Mouse (Mus musculus) mesoderm, embryonic 11.5 days (tissue): ENCODE measurements around the gene Ccdc15.

Experiments
- DNase-seq: peaks from one replicate; pipeline ENCODE4 v3.0.0-alpha.2; 2012; ENCODE audit warnings: low read depth, low spot score

Gene Ccdc15

DNA sequence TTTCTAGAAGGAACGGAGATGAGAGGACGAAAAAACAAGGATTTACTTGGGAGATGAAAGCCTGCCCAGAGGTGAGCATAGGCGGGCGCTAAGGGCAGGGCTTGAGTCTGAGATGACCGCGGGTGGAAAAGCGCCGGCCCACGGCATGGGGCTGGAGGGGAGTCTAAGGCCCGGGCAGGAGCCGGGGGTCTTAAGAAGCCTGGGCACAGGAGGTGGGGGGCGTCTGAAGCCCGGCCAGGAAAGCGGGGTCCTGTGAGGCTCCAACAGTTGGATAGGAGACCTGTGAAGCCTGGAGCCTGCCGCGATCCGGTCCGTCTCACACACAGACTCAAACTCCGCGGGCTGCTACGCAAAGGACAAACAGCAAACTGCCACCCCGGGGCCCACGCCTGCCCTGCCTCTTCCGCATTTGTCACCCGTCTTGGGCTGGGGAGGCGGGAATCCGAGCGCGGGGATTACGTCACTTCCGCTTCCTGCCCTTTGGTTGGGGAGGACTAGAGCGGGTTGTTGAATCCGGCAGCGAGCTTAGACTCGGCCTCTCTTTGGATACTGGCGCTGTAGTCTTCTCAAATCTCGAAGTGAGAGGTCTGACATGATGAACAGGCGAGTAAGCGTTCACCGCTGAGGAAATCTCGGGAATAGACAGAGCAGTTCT is at the start of gene Ccdc15:
Ccdc15 (minus strand) TSS at position 445 of the 655 bp plus-strand sequence.
- peak; percentile 97 for DNase-seq

DNA sequence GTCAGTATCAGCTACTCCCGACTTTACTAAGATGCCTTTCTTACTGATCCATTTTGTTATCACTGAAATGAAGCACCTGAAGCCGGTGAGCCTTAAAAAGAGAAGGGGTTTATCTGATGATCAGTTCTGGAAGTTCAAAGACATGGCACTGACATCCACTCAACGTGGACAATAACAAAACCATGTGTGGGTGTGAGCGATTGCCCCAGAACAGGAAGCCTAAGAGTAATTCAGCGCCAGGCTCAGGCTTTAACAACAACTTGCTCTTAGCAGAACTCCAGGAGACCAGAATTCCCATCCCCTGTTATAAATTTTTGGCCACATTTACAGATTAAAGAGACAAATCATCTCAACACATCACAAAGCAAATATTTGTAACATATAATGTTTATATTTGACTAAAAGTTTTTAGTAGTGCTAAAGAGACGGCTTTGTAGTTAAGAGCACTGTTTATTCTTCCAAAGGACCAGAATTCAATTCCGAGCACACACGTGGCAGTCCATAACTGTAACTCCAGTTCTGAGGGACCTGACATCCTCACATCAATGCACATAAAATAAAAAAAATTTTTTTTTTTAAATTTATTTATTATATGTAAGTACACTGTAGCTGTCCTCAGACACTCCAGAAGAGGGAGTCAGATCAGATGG is 45.4 kb upstream of the Ccdc15 start:
- DNase-seq: no peak

DNA sequence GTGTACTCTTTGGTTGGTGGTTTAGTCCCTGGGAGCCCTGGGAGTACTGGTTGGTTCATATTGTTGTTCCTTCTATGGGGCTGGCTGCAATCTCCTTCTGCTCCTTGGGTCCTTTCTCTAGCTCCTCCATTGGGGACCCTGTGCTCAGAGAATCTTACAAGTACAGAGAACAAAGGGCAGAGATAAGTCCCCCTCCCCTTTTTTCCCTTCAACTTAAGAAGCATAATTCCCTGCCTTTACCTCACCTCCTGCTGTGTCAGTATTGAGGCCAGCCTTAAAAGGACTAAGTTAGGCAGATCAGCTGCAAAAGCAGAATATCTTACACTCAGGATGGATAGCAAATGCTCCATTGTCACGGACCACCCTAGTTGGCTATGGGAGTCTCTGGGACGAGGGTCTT is 43.8 kb upstream of the Ccdc15 start:
- DNase-seq: no peak

DNA sequence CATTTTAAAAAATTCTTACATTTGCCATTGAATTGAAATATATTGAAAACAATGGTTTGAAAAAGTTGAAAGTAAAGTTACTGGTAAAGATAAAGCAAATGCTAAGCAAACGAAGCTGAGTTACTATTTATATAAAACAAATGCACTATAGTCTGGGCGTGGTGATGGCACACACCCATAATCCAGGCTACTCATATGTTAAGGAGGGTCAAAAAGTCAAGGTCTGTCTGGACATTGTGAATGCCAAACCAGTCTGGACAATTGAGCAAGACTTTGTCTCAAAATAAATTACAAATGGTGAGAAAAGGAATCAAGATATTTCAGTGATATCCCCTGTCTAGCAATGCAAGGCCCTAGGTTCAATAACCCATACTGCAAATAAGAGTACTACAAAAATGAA is 42.7 kb upstream of the Ccdc15 start:
- no peak for DNase-seq

DNA sequence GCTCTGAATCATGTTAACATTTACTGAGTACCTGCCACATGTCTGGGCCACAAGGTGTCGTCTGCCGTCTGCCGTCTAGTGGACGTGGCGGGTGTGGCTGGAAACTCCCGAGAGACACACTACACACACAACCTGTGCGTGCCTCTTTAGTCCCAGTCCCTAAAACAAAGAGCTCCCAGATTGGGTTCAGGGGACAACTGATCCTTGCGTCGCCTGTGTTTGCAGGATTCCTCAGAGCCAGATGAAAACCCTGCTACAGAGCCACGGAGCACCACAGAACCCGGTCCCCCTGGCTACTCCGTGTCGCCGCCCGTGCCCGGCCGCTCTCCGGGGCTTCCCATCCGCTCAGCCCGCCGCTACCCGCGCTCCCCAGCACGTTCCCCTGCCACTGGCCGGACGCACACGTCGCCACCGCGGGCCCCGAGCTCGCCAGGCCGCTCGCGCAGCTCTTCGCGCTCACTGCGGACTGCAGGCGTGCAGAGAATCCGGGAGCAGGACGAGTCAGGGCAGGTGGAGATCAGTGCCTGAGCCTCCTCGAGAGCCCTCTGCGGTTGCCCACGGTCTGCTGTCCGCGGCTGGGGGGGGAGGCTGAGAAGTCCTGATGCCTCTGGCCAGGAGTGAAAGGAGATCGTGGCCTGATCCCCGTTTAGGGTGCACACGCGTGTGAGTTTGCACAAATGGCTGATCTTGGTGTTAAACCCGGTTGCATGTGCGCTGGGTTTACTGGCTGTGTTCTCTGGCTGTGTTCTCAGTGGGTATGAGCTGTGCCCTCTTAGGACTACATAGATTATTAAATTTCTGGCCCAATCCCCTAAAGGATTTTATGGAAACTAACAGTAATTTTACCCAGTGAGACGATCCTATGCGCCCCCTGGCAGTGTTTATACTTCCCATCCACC is 36.3 kb upstream of the Ccdc15 start:
- DNase-seq: peak; percentile 38

DNA sequence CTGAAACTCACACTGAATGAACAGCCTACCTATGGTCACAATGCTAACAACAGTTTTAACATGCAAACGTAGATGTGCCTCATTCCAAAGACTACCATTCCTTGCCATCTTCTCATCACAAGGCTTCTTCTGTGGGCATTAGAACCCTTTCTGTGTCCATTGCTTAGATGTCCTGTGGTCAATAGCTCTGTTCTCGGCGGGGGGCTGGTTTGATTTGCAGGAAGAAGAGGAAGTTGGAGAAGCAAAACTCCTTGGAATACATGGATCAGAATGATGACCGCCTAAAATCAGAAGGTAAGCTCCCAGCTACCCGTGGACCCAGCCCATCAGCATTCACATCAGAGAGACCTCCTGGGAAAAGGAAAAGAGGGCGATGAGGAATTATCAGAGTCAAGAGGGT is 34.9 kb upstream of the Ccdc15 start:
- no peak for DNase-seq

DNA sequence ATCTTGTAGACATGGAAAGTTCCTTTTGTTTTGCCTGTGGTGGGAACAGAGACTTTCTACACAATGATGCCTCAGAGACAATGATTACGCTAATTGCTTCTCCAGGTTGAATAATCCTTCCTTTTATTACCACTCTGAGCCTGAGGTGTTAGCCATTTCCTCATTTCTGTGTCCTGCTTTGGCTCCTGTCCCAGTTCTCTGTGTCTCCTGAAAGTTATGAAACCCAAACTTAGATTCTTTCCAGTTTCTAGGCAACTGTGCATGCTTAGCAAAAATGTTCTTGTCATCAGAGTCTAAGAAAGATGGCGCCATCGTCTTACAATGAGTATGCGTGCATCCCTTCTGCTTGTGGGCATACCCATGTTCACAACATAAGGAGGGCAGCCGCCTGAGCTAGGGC is 27.5 kb upstream of the Ccdc15 start:
- no peak for DNase-seq

DNA sequence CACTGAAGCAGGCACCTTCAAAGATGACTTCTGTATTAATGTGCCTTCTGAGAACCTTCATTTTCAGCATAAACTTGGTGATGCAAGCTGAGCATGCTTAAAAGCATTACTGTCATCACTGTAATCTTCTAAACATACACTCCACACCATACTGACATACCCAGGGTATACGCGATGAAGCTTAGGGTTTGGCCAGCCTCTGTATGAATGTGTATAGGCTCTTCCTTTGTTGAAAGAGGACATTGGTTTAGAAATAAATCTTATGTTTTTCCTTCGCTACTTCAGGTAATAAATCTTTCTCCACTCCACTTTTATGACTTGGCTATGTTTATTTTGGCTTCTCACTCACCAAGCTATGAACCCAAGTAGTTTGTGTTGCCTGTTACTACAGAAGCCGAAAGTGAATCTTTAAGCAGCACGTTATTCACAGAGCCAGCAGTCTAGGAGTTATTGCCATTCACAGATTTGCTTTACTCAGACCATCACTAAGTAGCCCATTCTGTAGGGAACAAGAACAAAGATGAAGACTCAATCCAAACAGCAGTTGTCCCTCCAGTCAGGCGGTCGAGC is 23.1 kb upstream of the Ccdc15 start:
- no peak for DNase-seq

DNA sequence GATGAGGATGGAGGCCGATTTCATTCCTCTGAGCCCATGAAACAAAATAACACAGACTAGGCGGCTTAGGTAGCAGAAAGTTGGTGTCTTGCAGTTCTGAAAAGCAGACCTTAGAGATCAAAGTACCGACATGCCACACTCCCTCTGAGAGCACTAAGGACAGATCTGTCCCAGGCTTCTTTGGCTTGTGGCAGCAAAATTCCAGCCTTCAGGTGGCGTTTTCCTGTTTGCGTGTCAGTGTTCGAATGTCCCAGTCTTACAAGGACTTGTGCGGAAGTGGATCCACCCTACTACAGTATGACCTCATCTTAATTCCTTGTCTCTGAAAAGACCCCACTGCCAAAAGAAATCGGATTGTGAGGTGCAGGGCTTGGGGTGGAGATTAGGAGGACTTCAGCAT is 20.6 kb upstream of the Ccdc15 start:
- no peak for DNase-seq

DNA sequence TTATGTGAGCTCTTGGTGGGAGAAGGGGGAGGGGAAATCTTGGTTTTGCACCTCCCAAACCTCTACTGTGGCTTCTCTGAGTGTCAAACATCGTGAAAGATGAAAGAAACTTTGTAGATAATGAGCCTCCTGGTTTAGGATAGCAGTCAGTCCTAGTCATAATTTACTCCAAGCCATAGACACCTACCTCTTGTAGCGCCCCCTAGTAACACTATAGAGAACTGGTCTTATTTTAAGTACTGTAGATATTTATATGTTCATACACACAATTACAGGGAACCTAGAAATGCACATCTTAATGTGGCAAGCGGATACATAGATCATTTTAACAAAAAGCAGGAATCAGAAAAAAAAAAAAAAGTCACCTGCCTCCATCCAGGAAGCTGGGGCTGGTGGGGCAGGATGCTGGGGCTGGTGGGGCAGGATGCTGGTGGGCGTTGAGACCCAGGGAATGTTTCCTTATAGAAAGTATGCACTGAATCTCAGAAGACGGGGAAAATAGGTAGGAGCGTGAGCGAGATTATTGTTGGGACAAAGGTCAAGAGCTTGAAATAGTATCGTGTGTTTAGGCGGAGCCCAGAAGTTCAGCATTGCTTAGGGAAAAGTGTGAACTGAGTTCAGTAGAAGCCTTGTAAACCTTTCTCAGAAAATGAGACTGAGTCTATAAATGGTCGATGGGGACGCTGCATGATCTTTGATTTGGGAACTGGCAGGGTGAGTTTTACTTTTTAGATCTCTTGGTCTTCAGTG is 20.0 kb upstream of the Ccdc15 start:
- no peak for DNase-seq

DNA sequence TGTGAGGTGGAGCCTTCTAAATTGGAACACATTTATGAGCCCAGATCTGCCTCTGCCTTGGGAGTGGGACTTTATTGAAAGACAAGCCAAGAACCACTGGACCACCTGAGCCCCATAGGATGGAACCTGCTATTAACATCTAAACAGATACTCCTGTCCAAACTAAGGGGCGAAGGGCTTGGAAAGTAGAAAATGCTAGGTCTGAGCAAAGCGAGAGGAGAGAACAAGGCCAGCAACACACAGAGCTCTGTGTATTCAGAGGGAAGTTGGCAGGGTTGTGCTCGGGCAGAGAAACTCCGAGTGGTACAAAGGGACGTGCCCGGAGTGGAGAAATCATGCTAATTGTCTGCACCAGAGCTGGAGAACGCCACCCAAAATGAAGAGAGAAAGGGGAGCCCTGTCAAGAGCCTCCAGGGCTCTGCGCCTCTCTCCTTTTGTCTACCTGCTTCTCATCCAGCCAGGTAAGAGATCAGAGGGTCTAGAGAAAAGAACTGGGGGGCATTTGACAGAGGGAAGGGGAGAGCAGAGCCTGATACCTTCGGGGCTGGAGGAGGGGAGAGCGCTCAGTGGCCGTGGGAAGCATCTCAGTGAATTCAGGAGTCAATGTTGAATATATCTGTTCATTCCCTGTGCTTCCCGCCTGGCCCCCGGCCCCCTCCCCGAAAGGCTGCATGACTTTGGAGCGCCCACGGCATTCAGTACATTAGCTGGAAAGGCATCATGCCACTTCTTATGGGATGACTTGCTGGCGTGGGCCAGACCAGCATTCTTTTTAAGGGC is 19.3 kb upstream of the Ccdc15 start, which contains the start of gene Hepacam:
Hepacam (plus strand) TSS at position 51 of the 780 bp plus-strand sequence.
- DNase-seq: no peak

DNA sequence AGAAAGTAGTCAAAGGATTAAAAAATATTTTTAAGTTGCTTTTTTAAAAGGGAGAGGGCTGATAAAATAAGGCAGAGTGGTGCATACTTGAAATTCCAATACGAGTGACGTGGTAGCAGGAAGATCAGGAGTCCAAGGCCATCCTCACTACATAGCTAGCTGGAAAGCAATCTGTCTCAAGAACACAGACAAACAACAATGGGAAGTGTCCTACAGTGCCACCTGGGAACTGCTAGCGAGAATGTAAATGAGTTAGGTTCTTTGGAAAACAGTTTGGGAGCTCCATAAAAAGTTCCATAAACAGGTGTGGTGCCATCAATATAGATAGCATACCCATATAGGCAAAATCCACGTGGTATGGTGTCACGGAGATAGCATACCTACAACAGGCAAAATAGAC is 17.5 kb upstream of the Ccdc15 start:
- DNase-seq: no peak

DNA sequence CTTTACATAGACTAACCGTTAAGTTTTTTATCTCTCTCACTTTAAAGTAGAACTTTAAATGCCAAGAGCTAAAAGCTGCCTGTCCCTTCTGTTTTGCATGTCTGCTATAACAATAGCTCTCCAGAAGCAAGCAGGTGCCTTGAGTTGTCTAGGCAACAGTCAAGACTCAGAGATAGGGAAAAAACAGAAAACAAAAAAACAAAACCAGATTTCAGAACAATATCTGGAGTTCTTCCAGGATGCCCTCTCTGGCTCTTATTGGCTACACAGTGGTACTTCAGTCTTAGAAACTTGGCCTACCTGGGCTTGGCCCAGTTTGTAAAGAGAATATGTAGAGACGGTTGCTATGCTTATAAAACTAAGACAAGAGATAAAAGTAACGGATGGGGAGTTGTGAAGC is 16.2 kb upstream of the Ccdc15 start:
- DNase-seq: no peak

DNA sequence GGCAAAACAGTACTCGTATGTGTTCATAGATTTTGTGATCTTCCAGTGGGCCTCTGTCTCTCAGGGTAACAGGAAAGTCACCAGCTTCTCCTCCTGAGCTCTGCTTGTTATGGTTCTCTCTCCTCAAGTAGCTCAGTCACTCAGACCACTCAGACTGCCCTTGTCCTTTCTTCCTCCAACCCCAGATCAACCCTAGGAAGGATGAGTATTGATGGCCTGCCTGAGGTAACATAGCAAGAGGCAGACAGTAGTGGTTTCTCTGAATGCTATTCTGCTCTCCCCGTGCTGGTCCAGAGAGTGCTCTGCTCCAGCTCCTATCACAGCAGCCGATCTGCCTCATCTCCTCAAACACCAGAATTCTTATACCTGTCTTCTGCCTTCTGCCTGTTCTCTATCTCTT is 15.3 kb upstream of the Ccdc15 start:
- no peak for DNase-seq

DNA sequence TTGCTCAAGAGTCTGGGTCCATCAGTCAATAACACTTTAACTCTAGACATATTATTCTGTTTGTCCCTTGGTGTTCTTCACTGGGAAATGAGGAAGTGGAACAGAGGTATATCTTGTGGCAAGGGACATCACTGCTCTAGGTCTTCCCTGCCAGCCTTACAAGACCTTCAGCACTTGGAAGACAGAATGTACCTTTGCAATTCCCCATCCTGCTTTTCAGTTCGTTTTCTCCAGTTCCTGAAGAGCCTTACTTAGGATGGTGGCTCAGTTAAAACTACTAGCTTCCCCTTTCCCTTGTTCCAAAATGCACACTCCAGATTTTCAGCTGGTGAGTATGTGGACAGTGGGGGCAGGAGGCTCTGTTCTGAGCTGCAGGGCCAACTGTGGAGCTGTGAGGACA is 14.6 kb upstream of the Ccdc15 start:
- no peak for DNase-seq

DNA sequence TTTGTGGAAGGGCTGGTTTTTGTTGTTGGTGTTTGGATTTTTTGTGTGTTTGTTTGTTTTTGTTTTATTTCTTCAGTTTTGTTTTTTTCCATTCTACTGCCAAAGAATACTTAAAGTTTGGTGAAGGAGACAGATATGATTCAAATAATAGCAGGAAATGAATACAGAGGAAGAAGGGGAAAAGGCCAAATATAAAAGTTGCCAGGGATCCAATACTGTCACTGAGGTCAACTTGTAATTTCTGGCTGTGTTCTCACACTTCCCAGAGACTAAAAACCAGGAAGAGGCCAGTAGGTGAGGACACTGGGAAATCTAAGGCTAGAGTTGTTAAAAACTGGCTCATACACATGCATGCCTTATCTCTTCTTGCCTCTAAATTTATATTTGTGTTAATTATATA is 13.9 kb upstream of the Ccdc15 start:
- DNase-seq: no peak

DNA sequence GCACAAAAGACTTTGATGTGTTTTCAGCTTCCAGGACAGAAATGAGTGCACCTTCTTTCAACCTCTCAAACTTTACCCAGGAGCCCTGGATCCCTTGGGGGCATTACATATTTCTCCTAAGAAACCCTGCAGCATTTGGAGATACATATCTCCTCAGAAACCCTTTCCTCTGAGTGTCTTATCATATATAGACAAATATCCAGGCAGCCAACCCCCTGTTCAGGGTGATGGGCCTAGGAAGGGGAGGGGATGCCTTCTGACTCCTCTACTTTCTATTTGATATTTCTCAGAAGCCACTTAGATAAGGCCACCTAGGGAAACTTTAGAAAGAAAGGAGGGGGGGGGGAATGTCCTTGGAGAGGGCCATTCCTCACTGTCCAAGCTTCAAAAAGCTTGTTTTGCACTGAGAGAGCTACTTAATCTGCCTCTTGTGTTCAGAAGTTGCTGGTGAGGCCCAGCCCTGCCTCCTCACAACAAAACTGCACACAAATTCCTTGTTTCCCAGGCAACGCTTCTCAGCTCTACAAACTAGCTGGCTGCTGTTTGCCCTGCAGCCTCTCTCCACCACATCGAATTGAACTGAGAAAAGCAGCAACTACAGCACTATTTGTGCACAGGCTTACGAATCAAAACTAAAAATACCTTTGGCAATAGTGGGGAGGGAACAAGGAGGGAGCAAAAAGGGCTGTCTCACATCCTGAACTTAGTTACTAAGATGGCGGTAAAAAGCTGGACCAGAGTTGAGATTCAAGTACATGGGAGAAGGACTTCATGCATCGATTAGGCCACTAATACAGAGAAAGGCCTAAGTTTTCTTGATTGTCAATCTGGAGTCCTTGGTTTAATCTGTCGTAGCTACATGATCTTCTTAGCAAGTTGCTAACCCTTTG is 11.3 kb upstream of the Ccdc15 start:
- peak; percentile 75 for DNase-seq

DNA sequence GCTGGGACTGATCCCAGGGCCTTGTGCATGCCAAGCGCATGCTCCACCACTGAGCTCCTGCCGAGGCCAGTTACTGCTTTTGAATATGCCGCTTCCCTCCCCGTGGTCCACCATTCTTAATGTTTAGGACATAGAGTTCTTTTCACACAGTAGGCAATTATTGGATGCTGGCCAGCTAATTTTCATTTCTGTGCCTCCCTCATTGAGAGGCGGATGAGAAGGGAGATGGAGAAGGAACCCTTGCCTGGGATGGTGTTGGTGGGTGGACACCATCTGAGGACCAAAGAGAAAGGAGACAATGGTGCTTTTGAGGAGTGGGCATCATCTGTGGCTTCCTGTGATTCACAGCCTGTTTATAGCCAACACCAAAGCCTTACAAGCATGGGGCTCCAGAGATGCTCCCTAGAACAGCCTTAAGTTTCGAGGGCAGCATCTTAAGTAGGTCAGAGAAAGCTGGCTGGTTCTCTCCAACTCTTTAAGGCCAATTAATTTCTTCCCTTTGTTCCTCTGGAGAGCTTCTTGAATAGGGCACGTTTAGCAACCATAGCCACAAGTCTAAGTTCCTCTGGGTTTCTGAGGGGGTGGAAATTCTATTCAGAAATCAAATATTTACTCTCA is 10.6 kb upstream of the Ccdc15 start:
- no peak for DNase-seq

DNA sequence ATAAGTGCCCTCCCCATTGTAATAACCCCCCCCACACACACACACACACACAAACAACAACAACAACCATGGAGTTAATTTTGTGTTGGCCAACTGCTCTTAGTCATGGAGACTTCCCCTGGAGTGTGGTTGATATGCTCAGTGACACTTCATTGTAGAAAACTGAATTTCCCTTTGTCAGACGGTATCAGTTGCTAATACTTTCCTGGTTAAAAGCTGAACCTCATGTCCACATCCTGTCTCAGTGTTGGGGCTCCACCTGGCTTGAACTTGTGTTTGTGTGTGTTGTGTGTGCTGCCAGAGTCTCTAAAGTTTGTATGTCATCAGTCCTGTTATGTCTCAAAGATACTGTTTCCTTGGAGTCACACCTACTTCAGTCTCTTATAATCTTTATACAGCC is 6.3 kb upstream of the Ccdc15 start:
- no peak for DNase-seq
